Mouse (Mus musculus): ENCODE measurements around the gene Slc1a7.

- TF ChIP-seq POLR2A (IDR thresholded peaks at IDR 0.05; ENCODE audit: extremely low read depth, insufficient read depth, low read length), result no peak
- no peak for TF ChIP-seq CTCF (IDR thresholded peaks at IDR 0.05; ENCODE audit: extremely low read depth, insufficient read depth, low read length)
These were observed 40.4 kb downstream of the Slc1a7 start for GRCm38 (mm10) chr4:108008541-108008940.

Data from cortical plate, adult 2 months (tissue).